Mouse (Mus musculus): ENCODE results near the gene Fth1.
"Not testable (repeated sequence)": the region's sequence is repeated elsewhere in the genome, so short reads cannot be mapped to it uniquely, and the experiment has no call there.

The Fth1 gene

DNA sequence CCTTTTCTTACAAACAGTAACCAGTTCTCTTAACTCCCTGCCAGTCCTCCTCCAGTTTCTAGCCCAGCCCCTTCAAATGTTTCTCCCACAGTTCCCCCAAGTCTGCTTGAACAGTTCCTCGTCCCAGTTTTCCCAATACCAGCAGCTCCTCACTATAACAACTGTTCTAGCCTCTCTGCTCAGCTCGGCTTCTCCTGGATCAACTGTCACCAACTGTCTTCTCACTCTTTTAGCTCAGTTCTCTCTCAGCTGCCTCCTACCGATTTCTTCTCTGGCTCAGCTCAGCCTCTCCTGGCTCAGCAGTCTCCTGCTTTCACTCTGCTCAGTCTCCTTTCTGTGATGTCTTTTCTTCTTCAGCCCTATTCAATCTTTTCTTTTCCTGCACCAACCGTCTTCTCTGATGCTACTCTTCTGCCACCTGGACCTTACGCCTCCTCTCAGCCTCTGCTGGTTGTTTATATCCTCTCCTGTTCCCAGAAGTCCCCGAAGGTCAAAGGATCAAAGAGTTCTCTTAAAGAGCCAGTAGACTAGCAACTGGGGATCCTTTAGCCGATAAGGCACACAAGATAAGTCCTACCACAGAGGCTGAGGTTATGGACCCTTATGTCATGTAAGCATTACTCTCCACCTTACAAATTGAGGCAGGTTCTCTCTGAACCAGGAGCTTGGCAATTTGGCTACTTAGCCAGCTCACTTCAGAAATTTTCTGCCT is 16.0 kb upstream of the Fth1 start:
- no peak for DNase-seq (ENCODE audit: low spot score)

GRCm38 (mm10) chr19:9966096-9966867 is 14.1 kb upstream of the Fth1 start:
- DNase-seq (ENCODE audit: low spot score), result no peak

DNA sequence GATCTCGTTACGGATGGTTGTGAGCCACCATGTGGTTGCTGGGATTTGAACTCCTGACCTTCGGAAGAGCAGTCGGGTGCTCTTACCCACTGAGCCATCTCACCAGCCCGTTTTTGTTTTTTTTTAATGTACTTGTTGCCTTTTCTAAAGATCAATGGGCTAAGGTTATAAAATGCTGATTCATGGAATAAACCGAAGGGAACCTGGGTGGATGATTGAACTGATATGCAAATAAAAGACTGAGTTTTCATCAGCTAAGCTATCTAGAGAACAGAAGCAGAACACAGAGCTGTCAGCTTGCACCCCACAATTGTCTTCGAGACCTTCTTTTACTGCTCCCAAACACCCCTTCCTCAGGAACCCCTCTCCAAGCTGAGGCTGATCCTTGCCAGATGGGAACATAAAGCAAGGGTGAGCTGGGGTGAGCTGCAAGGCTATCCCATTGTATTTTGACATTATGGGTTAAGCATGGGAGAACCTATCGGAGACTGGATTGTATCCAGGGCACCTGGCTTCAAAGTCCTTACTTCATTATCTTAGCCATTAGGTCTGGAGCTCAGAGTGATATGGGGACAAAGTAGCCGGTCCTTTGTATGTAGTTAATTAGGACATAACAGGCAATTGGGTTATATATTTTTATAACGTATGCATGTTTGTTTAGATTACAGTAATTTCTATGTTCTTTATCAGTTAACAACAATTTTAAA is 12.2 kb upstream of the Fth1 start:
- DNase-seq (ENCODE audit: low spot score), result no peak

- not testable (repeated sequence) for DNase-seq (ENCODE audit: low spot score)
These were observed 5.5 kb upstream of the Fth1 start for GRCm38 (mm10) chr19:9974853-9975252.

DNA sequence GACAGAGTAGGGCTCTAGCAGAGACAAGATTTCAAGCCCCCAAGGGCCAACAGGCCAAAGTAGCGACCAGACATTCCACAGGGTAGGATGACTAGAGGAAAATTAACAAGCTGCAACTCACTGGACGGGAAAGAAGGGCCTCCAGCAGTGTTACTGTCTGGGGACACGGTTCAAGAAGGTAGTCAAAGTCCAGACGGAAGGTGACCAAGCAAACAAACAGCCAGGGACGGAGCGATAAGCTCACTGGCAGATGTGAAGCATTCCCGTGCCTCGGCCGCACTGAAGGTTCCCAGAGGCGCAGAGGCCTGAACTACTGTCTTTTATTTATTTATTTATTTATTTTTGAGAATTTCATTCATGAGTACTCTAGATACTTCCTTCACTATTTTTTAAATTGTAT is 3.3 kb upstream of the Fth1 start:
- no peak for DNase-seq (ENCODE audit: low spot score)

GRCm38 (mm10) chr19:9978431-9978951 is 1.9 kb upstream of the Fth1 start:
- peak; percentile 96 for DNase-seq (ENCODE audit: low spot score)

DNA sequence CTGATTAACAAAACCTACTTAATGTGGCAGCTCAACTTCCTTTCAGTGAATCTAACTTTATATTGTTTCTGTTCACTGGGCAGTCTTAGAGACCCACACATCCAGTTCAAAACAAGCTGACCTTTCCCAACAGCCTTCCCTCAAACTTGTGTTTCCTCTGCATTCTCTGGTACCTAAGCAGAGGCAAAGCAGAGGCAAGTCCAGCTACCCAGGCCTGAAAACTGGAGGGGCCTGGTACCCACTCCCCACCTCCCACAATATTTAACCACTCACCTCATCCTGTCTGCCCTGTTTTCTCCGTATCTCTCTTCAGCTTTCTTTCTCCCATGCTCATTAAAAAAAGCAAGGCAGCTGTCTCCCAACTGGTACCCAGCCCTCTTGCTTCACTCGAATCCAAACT is 1.2 kb upstream of the Fth1 start:
- DNase-seq (ENCODE audit: low spot score), result no peak

DNA sequence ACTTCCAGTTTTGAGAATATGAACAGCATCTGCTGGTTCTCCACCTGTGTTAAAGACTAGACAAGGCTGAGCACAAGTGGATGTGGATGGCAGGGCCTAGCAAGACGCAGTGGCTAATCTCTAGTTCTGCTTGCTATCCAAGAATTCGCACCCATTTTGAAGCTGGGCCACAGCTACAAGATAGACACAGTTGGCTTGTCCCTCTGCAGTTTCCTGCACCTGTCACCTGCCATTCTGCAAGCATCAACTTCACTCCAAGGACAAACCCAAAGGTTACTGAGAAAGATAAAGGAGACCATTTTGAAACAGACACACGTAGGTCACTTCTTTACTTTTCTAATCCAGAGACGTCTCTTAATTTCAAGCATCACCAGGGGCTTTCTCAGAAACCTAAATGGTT is 1.2 kb downstream of the Fth1 start:
- DNase-seq (ENCODE audit: low spot score), result no peak

GRCm38 (mm10) chr19:9982151-9982851 is 1.9 kb downstream of the Fth1 start:
- DNase-seq (ENCODE audit: low spot score), result peak; percentile 96

DNA sequence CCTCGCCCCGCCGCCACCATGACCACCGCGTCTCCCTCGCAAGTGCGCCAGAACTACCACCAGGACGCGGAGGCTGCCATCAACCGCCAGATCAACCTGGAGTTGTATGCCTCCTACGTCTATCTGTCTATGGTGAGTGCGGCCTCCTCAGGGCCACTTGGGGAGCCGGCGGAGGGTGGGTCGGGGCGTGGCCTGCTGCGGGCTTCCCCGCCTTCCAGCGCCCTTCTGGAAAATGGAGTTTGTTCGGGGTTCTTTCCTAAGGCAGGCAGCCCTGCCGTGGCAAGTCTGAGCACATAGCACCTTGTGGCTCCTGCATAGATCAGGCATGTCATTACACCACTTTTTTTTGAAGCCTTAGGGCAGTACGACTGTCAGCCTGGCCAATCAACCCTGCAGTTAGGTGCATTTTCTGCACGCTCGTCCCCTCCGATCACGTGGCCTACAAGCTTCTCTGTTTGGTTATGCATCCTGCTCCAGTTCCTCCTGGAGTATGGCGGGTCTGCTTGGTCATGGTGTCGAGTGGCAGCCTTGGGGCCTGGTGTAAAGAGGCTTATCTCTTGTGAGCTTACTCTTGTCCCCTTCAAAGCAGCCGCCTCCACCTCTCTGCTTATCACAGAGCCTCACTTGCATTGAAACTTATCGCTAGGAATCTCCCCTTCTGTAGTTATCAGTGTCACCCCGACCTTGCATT is 2.6 kb downstream of the Fth1 start:
- peak; percentile 72 for DNase-seq (ENCODE audit: low spot score)

- no peak for DNase-seq (ENCODE audit: low spot score)
These were observed 4.0 kb downstream of the Fth1 start for GRCm38 (mm10) chr19:9984111-9985055.

DNA sequence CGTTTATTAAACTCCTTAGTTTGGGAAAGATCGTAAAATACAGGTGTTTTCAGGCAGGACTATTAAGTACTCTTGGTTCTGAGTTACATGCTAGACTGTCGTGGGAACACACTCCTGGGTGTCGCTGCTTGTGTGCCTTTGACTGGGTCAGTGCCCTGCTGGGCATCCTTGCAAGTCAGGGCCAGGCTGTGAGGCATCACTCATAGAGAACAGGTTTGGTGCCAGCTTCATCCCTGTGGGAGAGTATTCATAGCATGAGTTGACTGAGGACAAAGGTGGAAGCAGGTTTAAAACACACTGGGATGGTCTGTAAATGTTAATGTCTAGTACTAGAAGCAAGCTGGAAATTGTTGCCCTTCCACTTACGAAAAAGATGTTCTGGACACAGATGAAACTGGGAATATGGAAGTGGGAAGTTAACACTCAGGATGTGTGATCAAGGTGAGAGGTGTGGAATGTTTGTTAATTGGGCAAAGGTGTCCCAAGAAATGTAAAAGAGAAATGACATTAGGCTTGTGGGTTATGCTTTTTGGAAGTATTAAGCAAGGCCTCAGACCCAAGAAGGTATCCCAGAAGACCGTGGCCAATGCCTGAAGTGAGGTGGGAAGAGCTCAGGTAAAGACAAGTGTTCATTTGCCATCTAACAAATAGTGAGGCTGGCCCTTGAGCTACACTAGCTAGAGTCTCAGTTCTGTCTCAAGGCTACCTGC is 4.9 kb downstream of the Fth1 start:
- peak; percentile 28 for DNase-seq (ENCODE audit: low spot score)

- peak; percentile 31 for DNase-seq (ENCODE audit: low spot score)
These were observed 5.6 kb downstream of the Fth1 start for GRCm38 (mm10) chr19:9985900-9986421.

DNA sequence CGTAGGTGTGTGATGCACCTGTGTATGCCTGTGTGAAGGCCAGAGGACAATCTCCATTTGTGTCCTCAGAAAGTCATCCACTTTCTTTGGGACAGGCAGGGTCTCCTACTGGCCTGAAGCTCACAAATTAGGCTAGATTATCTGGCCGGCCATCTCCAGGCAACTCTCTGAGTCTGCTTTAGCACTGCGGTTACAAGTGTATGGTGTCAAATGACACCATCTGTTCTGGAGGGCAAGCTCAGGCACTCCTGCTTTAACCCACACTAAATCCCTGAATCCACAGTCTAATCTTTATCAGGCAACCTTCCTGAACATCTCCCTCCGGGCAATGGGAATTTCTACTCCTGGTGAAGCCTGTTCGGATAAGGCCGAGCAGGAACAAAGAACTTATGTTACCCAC is 6.8 kb downstream of the Fth1 start:
- DNase-seq (ENCODE audit: low spot score), result no peak

DNA sequence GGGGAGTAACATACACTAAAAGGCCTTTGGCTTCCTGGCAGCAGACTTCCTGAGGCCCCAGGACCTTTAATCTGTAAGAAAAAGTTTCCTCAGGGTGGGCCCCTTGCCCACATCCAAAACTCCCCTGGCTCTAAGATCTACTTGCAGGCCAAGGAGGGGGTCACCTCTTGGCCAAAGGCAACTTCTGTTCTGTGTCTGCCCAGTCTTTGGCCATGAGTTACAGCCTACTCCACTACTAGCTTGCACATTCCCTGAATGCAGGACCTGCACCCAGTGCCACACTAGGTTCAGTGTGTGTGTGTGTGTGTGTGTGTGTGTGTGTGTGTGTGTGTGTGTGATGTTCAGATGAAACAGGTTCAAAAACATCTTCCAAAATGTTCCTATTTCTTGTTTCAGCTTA is 7.2 kb downstream of the Fth1 start:
- DNase-seq (ENCODE audit: low spot score), result no peak

DNA sequence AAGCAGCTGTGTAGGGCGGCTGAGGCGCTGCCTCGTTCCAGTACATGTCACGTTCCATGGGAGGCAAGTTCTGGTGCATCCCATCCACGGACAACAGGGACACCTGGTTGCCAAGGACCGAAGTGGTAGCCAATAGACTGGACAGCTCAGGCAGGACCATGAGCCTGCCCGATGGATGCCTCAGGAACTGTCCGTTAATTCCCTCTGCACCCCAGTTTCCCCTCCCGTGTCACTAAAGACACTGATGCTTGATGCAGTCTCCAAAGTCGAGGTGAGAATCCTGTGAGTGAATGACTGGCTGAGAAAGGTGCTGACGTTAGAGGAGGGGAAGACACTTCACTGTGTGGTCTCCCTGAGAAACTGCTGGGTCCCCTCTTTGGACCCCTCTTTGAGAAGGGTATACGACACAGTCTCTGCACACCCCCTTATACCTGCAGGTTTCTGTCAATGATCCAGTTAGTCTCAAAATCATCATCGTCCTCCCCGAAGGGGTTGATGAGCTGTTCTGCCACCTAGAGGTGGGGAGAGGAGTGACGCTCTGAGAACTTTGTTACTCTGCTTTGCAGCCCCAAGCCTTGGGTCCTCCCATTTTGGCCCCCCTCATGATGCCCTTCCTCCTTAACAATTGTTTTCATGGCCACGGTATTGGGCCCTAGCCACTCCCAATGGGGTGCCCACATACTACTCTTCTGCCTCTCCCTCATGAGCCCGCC is 8.9 kb downstream of the Fth1 start:
- DNase-seq (ENCODE audit: low spot score), result peak; percentile 64

DNA sequence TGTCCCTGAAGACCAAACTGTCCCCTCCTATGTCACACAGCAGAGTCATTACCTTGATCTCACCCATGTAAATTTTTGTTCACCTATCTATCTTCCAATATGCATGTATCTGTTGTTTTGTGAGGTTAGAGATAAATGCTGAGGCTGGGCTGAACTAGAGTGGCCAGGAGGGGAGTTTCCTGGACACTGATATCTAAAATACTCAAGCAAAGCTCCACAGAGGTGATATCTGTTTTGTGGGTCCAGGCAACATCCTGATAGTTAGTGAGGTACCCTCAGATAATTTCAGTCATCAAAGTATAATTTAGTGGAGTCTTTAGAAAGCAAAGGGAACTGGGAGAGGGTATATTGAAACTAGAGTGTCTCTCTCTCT is 9.5 kb downstream of the Fth1 start:
- DNase-seq (ENCODE audit: low spot score), result no peak

DNA sequence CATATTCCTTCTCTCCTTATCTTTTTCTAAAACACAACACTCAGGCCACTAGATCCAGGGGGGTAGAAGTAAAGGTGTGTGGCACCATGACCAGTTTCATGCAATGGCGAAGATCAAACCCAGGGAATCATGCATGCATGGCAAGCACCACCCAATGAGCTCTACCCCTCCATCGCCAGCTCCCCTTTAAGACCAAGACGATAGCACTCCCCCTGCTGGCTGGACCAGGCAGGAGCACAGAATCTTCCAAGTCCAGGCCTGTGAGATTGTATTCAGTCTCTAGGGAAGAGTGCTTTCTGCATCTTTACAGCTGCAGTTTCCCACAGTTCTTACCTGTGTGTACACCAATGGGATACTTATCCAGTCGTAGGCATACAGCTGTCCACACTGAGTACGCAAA is 10.9 kb downstream of the Fth1 start:
- DNase-seq (ENCODE audit: low spot score), result peak; percentile 88
